ENCODE assay signal across 19 mouse cellular contexts in the genomic region with DNA sequence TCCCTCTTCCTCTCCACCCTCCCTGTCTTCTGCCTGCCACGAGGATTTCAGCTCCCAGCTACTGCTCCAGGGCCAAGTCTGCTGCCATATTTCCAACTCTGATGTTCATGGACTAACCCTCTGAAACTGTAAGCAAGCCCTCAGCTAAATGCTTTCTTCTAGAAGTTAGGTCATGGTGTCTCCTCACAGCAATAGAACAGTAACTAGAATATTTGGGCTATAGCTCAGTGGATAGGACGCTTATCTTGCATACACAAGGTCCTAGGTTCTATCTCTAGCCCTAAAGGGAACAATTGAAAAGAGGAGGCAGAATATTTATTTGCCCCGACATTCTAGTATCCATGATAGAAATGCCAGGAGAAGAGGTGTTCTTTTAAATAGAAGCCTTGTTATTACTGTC. TPM values are rescaled to one million over a fixed set of nuclear protein-coding genes. Genes with fewer than 3 reads are reported as not detected.
"Had no signal": no experiment of that assay in that cellular context is flagged by ENCODE, and none has a peak within 500 bp of the region (broad histone marks: within the 10 kb centered on the region; RNA-seq: fewer than 3 reads in every experiment).

No protein-coding gene starts in this region.

- H3K27me3 ChIP-seq: stomach, embryonic 15.5 days had no signal

- H3K9me3 ChIP-seq: limb, embryonic 12.5 days; limb, embryonic 15.5 days; liver, embryonic 13.5 days; megakaryocyte, embryonic 14.5 days; midbrain, embryonic 10.5 days; midbrain, embryonic 13.5 days; stomach, embryonic 15.5 days had no signal

- H3K27ac ChIP-seq: limb, embryonic 12.5 days; limb, embryonic 15.5 days; liver, embryonic 13.5 days; midbrain, embryonic 10.5 days; midbrain, embryonic 13.5 days; stomach, embryonic 15.5 days had no signal

- DNase-seq: kidney, adult 18-20 months; kidney, adult 9 months; kidney, postnatal 14 days; left cerebral cortex, postnatal 4 days; liver, embryonic 13.5 days; lung, adult 2 months; right cerebral cortex, adult 18-20 months; right cerebral cortex, postnatal 14 days; right cerebral cortex, postnatal 4 days; spleen, adult 18-20 months; thymus, postnatal 25 days had no signal

- H3K4me3 ChIP-seq: limb, embryonic 12.5 days; limb, embryonic 15.5 days; liver, embryonic 13.5 days; megakaryocyte, embryonic 14.5 days; midbrain, embryonic 10.5 days; midbrain, embryonic 13.5 days; myocyte; stomach, embryonic 15.5 days had no signal

- H3K36me3 ChIP-seq: limb, embryonic 12.5 days; limb, embryonic 15.5 days; liver, embryonic 13.5 days; midbrain, embryonic 10.5 days; midbrain, embryonic 13.5 days; stomach, embryonic 15.5 days had no signal

- H3K9ac ChIP-seq: limb, embryonic 12.5 days; limb, embryonic 15.5 days; liver, embryonic 13.5 days; midbrain, embryonic 13.5 days; stomach, embryonic 15.5 days had no signal

- ATAC-seq: midbrain, embryonic 13.5 days; midbrain, embryonic 16.5 days had no signal

- H3K4me2 ChIP-seq: limb, embryonic 12.5 days; limb, embryonic 15.5 days; liver, embryonic 13.5 days; midbrain, embryonic 13.5 days; stomach, embryonic 15.5 days had no signal

RNA-seq across cellular contexts. Expression of a gene that starts 16.0 kb away (rescaled TPM):
- polyA plus RNA-seq: limb, embryonic 12.5 days had no signal
